Mouse (Mus musculus) forebrain, embryonic 12.5 days (tissue): ENCODE measurements around the gene 2510002D24Rik. TPM values are rescaled to one million over a fixed set of nuclear protein-coding genes. Genes with fewer than 3 reads are reported as not detected.

ENCODE experiments used
- ATAC-seq: fragments of 200-750 bp; cut with Nextera tagmentation; 2 replicates; pipeline ENCODE4 v1.8.0; 2017; ENCODE audit warnings: moderate TSS enrichment; ENCODE audit not compliant: low FRiP score
- H3K27ac ChIP-seq: fragments of 300-500 bp; sonication (generic); 2 replicates; pipeline ENCODE4 v1.5.1; 2016; ENCODE audit warnings: mild to moderate bottlenecking
- H3K27me3 ChIP-seq: fragments of 300-500 bp; sonication (generic); 2 replicates; pipeline ENCODE4 v1.6.1; 2016; ENCODE audit warnings: mild to moderate bottlenecking
- H3K36me3 ChIP-seq: fragments of 300-500 bp; sonication (generic); replicated peaks from 2 replicates; pipeline ENCODE4 v1.6.1; 2016; ENCODE audit warnings: mild to moderate bottlenecking
- H3K4me1 ChIP-seq: fragments of 300-500 bp; sonication (generic); 2 replicates; pipeline ENCODE4 v1.6.1; 2016
- H3K4me2 ChIP-seq: fragments of 300-500 bp; sonication (generic); 2 replicates; pipeline ENCODE4 v1.6.1; 2016; ENCODE audit warnings: mild to moderate bottlenecking, moderate library complexity
- H3K4me3 ChIP-seq: fragments of 300-500 bp; sonication (generic); replicated peaks from 2 replicates; pipeline ENCODE4 v1.5.1; 2016; ENCODE audit warnings: mild to moderate bottlenecking
- H3K9ac ChIP-seq: fragments of 300-500 bp; sonication (generic); 2 replicates; pipeline ENCODE4 v1.6.1; 2016; ENCODE audit warnings: mild to moderate bottlenecking
- H3K9me3 ChIP-seq: fragments of 300-500 bp; sonication (generic); 2 replicates; pipeline ENCODE4 v1.6.1; 2016
- WGBS: fragments of 180-500 bp; shearing (Covaris S2); methylation state at CpG from one replicate; pipeline ENCODE4 v1.1.7; 2016; 5-methylcytosine and 5-hydroxymethylcytosine counted together
- polyA plus RNA-seq: library from polyadenylated mRNA; unstranded; fragments of >200 nt; fragmentation: Nextera tagmentation; extraction: Ambion mirVana; gene quantifications from 2 replicates; pipeline ENCODE4 v1.2.1, GENCODE M21; 2016

2510002D24Rik gene
- polyA plus RNA-seq, 1 experiment from 2014 or later: 28.7 TPM

GRCm38 (mm10) chr16:18876091-18876441, 39.7 kb downstream of the 2510002D24Rik start:
- WGBS: 2% methylated on average over 17 of the region's 17 CpGs
- Histone ChIP-seq H3K27ac (peak overlapping the region; percentile 97), H3K4me1 (peaks cover 25% of the 10 kb centered on the region), H3K9me3 (no peaks in the 10 kb centered on the region), H3K36me3 (peaks cover 39% of the 10 kb centered on the region), H3K27me3 (no peaks in the 10 kb centered on the region), H3K4me3 (peak overlapping the region; percentile 89), H3K9ac (peak overlapping the region; percentile 96), H3K4me2 (peak overlapping the region; percentile 78)
- ATAC-seq: no peak

DNA sequence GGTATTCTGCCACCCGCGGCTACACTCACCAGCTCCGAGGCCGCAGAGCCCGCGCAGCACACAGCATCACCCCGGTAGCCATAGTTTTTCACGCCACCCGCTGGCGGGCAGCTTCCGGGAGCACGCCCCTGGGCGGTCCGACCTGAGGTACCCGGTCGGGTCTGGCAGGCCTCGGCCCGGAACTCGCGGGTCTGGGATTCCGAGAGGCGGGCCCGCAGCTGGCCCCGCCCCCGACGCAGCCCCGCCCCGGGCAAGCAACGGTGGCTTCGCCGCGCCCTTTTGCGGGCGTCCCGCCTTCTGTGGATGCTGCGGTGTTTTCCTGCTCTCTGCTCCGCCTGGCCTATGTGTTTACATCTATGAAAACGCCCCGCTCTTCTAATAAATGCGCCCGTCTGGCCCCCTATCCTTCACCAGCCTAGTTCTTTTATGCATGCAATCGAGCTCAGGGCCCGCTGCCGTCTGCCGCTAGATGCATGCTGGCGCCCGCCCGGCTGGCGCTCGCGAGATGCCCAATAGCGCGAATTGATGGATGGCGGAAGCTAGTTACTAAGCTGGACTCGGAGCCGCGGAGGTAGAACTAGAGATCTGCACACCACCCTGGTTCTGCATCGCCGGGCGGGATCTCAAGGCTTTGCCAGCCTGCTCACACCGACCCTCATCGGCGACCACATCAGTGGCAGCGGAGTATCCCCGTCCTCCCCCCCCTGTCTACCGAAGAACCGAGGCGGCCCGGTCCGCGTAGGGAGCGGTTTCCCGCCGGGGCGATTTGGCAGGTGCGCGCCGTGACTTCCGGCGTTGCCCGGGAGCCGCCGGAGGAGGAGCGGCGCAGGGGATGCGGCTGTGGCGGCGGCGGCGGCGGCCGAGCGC, 40.3 kb downstream of the 2510002D24Rik start, which contains the start of the genes Mrpl40 and Hira:
Mrpl40 (minus strand) TSS at position 421 of the 867 bp plus-strand sequence.
Hira (plus strand) TSS at position 596 of the 867 bp plus-strand sequence.
- Histone ChIP-seq H3K4me1 (peaks cover 25% of the 10 kb centered on the region), H3K4me2 (peak within 1 kb of the TSS; percentile 78), H3K27me3 (no peaks in the 10 kb centered on the region), H3K9me3 (no peaks in the 10 kb centered on the region), H3K27ac (peak within 1 kb of the TSS; percentile 97), H3K4me3 (peak within 1 kb of the TSS; percentile 89), H3K36me3 (peaks cover 36% of the 10 kb centered on the region), H3K9ac (peak within 1 kb of the TSS; percentile 96)
- peak; percentile 93 for ATAC-seq
- under 1% methylated on average over 90 of the region's 93 CpGs for WGBS

DNA sequence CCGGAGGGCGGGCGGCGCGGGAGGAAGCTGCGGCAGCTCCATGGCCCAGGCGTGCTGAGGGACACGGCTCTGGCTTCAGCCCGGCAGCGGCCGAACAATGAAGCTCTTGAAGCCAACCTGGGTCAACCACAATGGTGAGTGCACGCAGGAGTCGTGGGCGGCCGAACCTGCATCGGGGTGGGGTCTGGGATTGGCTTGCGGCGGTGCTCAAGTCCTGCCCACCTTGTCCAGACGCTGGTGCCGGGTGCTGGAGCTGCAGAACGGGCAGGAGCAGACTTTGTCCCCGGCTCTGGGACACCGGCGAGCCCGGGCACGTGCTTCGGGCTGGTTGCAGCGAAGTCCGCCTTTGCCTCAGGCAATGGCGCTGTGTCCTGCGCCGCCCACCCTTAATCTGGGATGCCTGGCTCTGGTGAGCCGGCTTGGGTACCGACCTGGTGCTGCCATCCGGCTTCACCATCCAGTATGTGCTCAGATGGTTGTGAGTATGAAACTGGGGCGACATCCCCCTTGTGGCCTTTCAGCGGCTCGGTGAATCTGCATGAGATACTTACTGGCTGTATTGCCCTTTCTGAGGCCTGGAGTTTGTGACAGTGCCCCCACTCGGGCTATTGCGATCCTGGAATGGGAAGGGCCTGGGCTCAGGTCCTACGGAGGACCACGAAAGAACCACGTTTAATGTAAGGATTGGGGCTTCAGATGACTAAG, 41.2 kb downstream of the 2510002D24Rik start:
- H3K9ac ChIP-seq: peak overlapping the region; percentile 96
- peak overlapping the region; percentile 78 for H3K4me2 ChIP-seq
- H3K36me3 ChIP-seq: peaks cover 36% of the 10 kb centered on the region
- H3K27me3 ChIP-seq: no peaks in the 10 kb centered on the region
- H3K4me3 ChIP-seq: peak overlapping the region; percentile 89
- under 1% methylated on average over 39 of the region's 43 CpGs for WGBS
- H3K4me1 ChIP-seq: peaks cover 25% of the 10 kb centered on the region
- ATAC-seq: peak; percentile 34
- H3K27ac ChIP-seq: peak overlapping the region; percentile 97
- no peaks in the 10 kb centered on the region for H3K9me3 ChIP-seq

GRCm38 (mm10) chr16:18878091-18878720, 41.8 kb downstream of the 2510002D24Rik start:
- peaks cover 30% of the 10 kb centered on the region for H3K36me3 ChIP-seq
- no peak for ATAC-seq
- H3K9ac ChIP-seq: peak overlapping the region; percentile 96
- H3K4me1 ChIP-seq: peaks cover 25% of the 10 kb centered on the region
- H3K4me2 ChIP-seq: peak overlapping the region; percentile 78
- H3K27ac ChIP-seq: peak overlapping the region; percentile 97
- WGBS: 32% methylated on average over 20 of the region's 20 CpGs
- H3K27me3 ChIP-seq: no peaks in the 10 kb centered on the region
- H3K4me3 ChIP-seq: peak overlapping the region; percentile 89
- H3K9me3 ChIP-seq: no peaks in the 10 kb centered on the region

DNA sequence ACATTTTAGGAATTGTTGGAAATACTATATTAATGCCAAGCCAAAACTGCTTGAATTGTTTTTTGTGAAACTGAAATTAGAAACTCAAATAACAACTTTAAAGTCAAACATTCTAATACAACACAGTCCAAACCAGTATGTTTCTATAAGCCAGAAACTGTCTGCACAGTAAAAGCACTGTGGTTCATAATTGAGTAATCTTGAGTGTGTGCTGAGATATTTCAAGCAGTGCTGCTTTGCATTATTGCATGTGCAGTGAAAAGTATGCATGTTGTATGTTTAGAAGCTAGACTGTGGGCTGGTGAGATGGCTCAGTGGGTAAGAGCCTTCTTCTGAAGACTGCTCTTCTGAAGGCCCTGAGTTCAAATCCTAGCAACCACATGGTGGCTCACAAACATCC, 47.7 kb downstream of the 2510002D24Rik start:
- H3K36me3 ChIP-seq: peaks cover 33% of the 10 kb centered on the region
- H3K4me1 ChIP-seq: peaks cover 16% of the 10 kb centered on the region
- H3K27me3 ChIP-seq: no peaks in the 10 kb centered on the region
- H3K4me3 ChIP-seq: no peak overlapping the region
- H3K9me3 ChIP-seq: no peaks in the 10 kb centered on the region
- no peak overlapping the region for H3K9ac ChIP-seq
- H3K4me2 ChIP-seq: no peak overlapping the region
- H3K27ac ChIP-seq: no peak overlapping the region
- no peak for ATAC-seq

Other genes starting within 250 kb of the 2510002D24Rik start
- 1.3 and 1.7 TPM in 2 replicates for gene Tbx1, start 245.9 kb upstream of the 2510002D24Rik start, polyA plus RNA-seq
- gene Gp1bb, start 214.2 kb upstream of the 2510002D24Rik start, polyA plus RNA-seq: 4.4 and 5.7 TPM in 2 replicates
- gene Gm49601, start 210.2 kb upstream of the 2510002D24Rik start, polyA plus RNA-seq: 10.6 and 10.7 TPM in 2 replicates
- 68.4 and 69.3 TPM in 2 replicates for gene Sept5, start 206.6 kb upstream of the 2510002D24Rik start, polyA plus RNA-seq
- gene Cldn5, start 59.7 kb upstream of the 2510002D24Rik start, polyA plus RNA-seq: 24.4 and 24.7 TPM in 2 replicates
- 111 and 113 TPM in 2 replicates for gene Ufd1, start 24.8 kb upstream of the 2510002D24Rik start, polyA plus RNA-seq
- gene Cdc45, start 24.6 kb upstream of the 2510002D24Rik start, polyA plus RNA-seq: 56.6 and 57.2 TPM in 2 replicates
- gene Gm28539, start within 50 bp of the 2510002D24Rik start, polyA plus RNA-seq: not detected in 2 replicates
- 83.6 and 93.9 TPM in 2 replicates for gene Mrpl40, start 40.3 kb downstream of the 2510002D24Rik start, polyA plus RNA-seq
- gene Hira, start 40.5 kb downstream of the 2510002D24Rik start, polyA plus RNA-seq: 28.1 and 29.1 TPM in 2 replicates